Mouse (Mus musculus) midbrain, postnatal 0 days (tissue): ENCODE results near the gene Gpatch2. TPM values are rescaled to one million over a fixed set of nuclear protein-coding genes. Genes with fewer than 3 reads are reported as not detected.

Source experiments
- ATAC-seq: fragments of 200-750 bp; cut with Nextera tagmentation; 2 replicates; pipeline ENCODE4 v1.8.0; 2017; ENCODE audit warnings: moderate number of reproducible peaks, mild to moderate bottlenecking, moderate TSS enrichment, moderate library complexity; ENCODE audit not compliant: low FRiP score
- DNase-seq: peaks from one replicate; pipeline ENCODE4 v3.0.0-alpha.2; 2015; ENCODE audit warnings: low spot score
- H3K27ac ChIP-seq: fragments of 300-500 bp; sonication (generic); 2 replicates; pipeline ENCODE4 v1.5.1; 2014; ENCODE audit warnings: low read depth, mild to moderate bottlenecking, low read length, mixed read lengths
- H3K27me3 ChIP-seq: fragments of 300-500 bp; sonication (generic); 2 replicates; pipeline ENCODE4 v1.6.1; 2014; ENCODE audit warnings: low read length, control low read depth, mixed read lengths; ENCODE audit not compliant: insufficient read depth
- H3K36me3 ChIP-seq: fragments of 300-500 bp; sonication (generic); 2 replicates; pipeline ENCODE4 v1.6.1; 2014; ENCODE audit warnings: low read length, control low read depth, mixed read lengths; ENCODE audit not compliant: insufficient read depth
- H3K4me1 ChIP-seq: fragments of 300-500 bp; sonication (generic); 2 replicates; pipeline ENCODE4 v1.6.1; 2014; ENCODE audit warnings: mild to moderate bottlenecking, control low read depth, antibody characterized with exemption, low read length, mixed read lengths; ENCODE audit not compliant: insufficient read depth
- H3K4me2 ChIP-seq: fragments of 300-500 bp; sonication (generic); 2 replicates; pipeline ENCODE4 v1.6.1; 2014; ENCODE audit warnings: low read depth, mild to moderate bottlenecking, low read length, mixed read lengths; ENCODE audit not compliant: poor library complexity, severe bottlenecking
- H3K4me3 ChIP-seq: fragments of 300-500 bp; sonication (generic); 2 replicates; pipeline ENCODE4 v1.5.1; 2014; ENCODE audit warnings: low read depth, mild to moderate bottlenecking, low read length, moderate library complexity
- H3K9ac ChIP-seq: fragments of 300-500 bp; sonication (generic); replicated peaks from 2 replicates; pipeline ENCODE4 v1.6.1; 2014; ENCODE audit warnings: mild to moderate bottlenecking, low read length, moderate library complexity, mixed read lengths; ENCODE audit not compliant: poor library complexity, severe bottlenecking
- H3K9me3 ChIP-seq: fragments of 300-500 bp; sonication (generic); 2 replicates; pipeline ENCODE4 v1.6.1; 2016; ENCODE audit warnings: low read length, control low read depth
- CTCF ChIP-seq: IDR thresholded peaks from 2 replicates; pipeline ENCODE4 v1.5.1; 2016; ENCODE audit warnings: antibody characterized with exemption, mild to moderate bottlenecking
- WGBS: fragments of 180-500 bp; shearing (Covaris S2); extraction: QIAGEN DNeasy Blood & Tissue Kit; methylation state at CpG from one replicate; pipeline ENCODE4 v1.1.7; 2014; 5-methylcytosine and 5-hydroxymethylcytosine counted together
- polyA plus RNA-seq: library from polyadenylated mRNA; unstranded; fragments of >200 nt; fragmentation: Nextera tagmentation; extraction: Ambion mirVana; gene quantifications from 2 replicates; pipeline ENCODE4 v1.2.1, GENCODE M21; 2015
- total RNA-seq: library from RNA; depleted of rRNA; stranded (reverse); fragments of >200 nt; gene quantifications from 2 replicates; pipeline ENCODE4 v1.2.3, GENCODE M21; 2014

Gene Gpatch2
- total and polyA plus RNA-seq, 2 experiments from 2014 or later: 15.0 to 20.5 TPM

DNA sequence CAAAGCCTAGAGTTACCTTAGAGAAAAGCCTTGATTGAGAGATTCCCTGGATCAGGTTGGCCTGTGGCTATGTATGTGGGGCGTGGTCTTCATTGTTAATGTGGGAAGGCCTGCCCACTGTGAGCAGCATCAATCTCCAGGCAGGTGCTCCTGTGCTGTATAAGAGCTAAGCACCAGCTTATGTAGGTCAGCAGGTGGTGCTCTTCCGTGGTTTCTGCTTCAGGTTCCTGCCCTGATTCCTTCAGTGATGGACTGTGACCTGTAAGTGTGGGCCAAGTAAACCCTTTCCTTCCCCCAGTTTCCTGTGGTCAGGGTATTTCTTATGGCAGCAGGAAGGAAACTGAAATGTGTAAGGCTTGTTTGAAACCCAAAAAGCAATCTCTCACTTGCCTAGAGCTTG lies 151.5 kb downstream of the Gpatch2 start:
- Histone ChIP-seq H3K9me3 (no peaks in the 10 kb centered on the region), H3K4me3 (no peak overlapping the region), H3K27me3 (no peaks in the 10 kb centered on the region), H3K27ac (no peak overlapping the region), H3K9ac (no peak overlapping the region), H3K4me2 (no peak overlapping the region), H3K36me3 (no peaks in the 10 kb centered on the region), H3K4me1 (no peaks in the 10 kb centered on the region)
- ATAC-seq (no peak), DNase-seq (no peak)
- 54% methylated on average over 2 of the region's 2 CpGs for WGBS
- peak; percentile 39 for TF ChIP-seq CTCF

DNA sequence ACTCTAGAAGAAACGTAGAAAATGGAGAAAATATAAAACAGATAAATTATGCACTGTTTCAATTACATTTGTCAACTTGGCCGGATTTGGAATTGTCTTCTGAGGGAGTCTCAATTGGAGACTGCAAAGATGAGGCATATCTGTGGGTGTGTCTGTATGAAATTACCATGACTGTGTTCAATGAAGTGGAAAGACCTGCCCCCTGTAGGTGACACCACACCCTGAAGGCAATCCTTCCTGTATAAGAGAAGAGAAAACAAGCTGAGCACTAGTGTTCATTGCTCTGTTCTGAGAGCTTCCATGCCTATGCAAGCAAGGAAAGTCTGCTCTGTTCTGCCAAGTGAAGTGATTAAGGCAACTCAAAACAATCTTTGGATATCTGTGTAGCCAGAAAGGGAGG lies 153.7 kb downstream of the Gpatch2 start:
- DNase-seq (no peak), ATAC-seq (no peak)
- Histone ChIP-seq H3K9ac (no peak overlapping the region), H3K27me3 (no peaks in the 10 kb centered on the region), H3K4me3 (no peak overlapping the region), H3K4me2 (no peak overlapping the region), H3K27ac (no peak overlapping the region), H3K36me3 (no peaks in the 10 kb centered on the region), H3K9me3 (no peaks in the 10 kb centered on the region), H3K4me1 (no peaks in the 10 kb centered on the region)
- WGBS: 76% methylated on average over 2 of the region's 2 CpGs
- no peak for TF ChIP-seq CTCF

DNA sequence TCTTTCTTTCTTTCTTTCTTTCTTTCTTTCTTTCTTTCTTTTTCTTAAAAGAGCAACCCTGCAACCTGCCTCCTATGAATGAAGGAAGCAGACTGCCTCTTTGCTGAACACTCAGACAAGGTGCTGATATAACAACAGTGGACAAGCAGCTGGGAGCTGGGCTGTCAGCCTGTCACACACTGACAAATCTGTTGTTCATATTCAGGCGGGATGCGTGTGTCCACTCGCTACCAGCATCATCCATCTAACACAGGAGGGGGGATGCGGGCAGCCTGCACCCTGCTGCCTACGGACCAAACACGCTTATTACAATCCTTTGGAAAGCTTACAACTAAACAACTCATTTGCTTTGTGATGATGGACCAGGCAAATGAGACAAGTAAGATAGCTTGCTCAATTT lies 158.2 kb downstream of the Gpatch2 start:
- Histone ChIP-seq H3K27me3 (no peaks in the 10 kb centered on the region), H3K9me3 (no peaks in the 10 kb centered on the region), H3K27ac (no peak overlapping the region), H3K4me2 (no peak overlapping the region), H3K4me3 (no peak overlapping the region), H3K4me1 (no peaks in the 10 kb centered on the region), H3K9ac (no peak overlapping the region), H3K36me3 (no peaks in the 10 kb centered on the region)
- 53% methylated on average over 6 of the region's 6 CpGs for WGBS
- DNase-seq (peak; percentile 52), ATAC-seq (no peak)
- no peak for TF ChIP-seq CTCF

DNA sequence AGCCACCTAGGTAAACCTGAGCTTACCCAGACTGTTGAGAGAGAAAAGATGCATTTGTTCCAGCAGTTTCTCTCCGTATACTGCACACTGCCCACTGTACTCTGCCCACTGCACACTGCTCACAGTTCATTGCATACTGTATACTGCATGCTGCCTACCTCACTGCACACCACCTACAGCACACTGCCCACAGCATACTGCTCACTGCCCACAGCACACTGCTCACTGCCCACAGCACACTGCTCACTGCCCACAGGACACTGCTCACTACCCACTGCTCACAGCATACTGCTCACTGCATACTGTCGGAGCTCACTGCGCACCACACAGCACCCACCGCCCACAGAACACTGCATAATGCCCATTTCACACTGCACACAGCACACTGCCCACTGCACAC lies 159.1 kb downstream of the Gpatch2 start:
- H3K4me1 ChIP-seq: no peaks in the 10 kb centered on the region
- no peaks in the 10 kb centered on the region for H3K9me3 ChIP-seq
- whole genome bisulfite sequencing: 99% methylated on average over 4 of the region's 4 CpGs
- no peaks in the 10 kb centered on the region for H3K27me3 ChIP-seq
- H3K4me2 ChIP-seq: no peak overlapping the region
- ATAC-seq (no peak; the same call in 1 of the 2 replicates), DNase-seq (no peak)
- no peak for TF ChIP-seq CTCF
- no peak overlapping the region for H3K9ac ChIP-seq
- H3K27ac ChIP-seq: no peak overlapping the region
- no peaks in the 10 kb centered on the region for H3K36me3 ChIP-seq
- H3K4me3 ChIP-seq: no peak overlapping the region

DNA sequence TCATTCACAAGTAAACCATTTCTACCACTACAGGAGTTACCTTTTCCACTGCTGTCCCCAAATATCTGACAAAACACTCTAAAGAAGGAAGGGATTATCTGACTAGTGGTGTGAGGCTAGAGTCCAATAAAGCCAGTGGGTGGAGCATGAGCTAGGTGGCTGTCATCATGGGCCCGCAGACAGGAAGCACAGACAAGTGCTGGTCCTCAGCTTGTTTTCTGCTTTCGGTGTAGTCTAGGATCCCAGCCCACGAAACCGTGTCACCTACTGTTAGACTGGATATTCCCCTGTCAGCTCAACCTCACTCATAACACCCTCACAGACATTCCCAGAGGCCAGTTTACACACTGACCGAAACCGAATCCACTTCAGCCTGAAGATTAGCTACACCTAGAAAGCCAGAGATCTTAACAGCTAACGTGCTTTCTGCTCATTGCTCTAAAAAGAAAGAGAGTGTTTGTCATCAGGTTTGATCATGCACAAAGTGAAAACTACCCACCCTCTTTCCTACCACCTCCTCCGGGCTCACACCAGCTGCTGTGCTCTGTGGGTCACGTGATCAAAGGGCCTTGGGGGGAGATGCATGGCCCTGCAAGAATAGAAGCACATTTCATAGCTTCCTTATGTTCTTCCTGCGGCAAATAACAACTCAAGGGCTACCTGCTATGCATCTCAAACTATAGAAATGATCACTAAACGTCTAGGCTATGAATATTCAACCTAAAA lies 161.8 kb downstream of the Gpatch2 start:
- Histone ChIP-seq H3K27me3 (no peaks in the 10 kb centered on the region), H3K4me2 (no peak overlapping the region), H3K4me1 (no peaks in the 10 kb centered on the region), H3K36me3 (no peaks in the 10 kb centered on the region), H3K27ac (no peak overlapping the region), H3K4me3 (no peak overlapping the region), H3K9ac (no peak overlapping the region), H3K9me3 (no peaks in the 10 kb centered on the region)
- DNase-seq (no peak), ATAC-seq (no peak)
- WGBS: 75% methylated on average over 11 of the region's 11 CpGs
- TF ChIP-seq CTCF: no peak

DNA sequence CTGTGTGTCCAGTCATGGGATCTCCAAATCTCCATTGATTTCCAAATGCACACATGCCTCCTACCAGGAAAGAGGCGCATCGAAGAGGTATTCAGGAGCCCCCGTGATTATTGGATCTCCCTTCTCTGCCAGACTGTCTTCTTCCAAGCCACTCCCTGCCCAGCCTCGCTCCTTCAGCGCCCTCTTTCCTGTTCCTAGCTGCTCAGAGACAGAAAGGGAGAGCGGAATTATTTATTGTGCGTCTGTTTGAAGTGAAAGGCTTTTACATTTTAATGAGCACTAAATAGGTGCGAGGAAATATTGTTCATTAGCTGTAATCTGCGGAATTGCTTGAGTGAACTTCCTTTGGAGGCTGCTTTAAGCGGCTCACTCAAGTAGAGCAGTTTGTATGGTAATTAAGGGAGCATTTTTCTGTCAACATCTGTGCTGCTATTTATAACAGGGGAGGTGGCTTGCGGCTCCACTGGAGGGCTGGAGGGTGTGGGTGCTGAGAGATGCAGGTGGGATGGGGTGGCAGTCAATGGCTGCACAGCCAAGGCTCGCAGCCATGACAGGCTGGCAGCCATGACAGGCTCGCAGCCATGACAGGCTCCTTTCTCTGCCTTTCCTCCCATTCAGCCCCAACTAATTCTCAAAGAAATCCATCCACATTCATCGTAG lies 162.7 kb downstream of the Gpatch2 start:
- no peaks in the 10 kb centered on the region for H3K9me3 ChIP-seq
- peak overlapping the region; percentile 38; the same call in 1 of the 2 replicates for H3K27ac ChIP-seq
- no peak for TF ChIP-seq CTCF
- DNase-seq (peak; percentile 21), ATAC-seq (peak; percentile 47; the same call in 1 of the 2 replicates)
- H3K4me1 ChIP-seq: no peaks in the 10 kb centered on the region
- no peak overlapping the region for H3K4me2 ChIP-seq
- no peaks in the 10 kb centered on the region for H3K36me3 ChIP-seq
- no peak overlapping the region for H3K4me3 ChIP-seq
- WGBS: 42% methylated on average over 14 of the region's 14 CpGs
- H3K27me3 ChIP-seq: no peaks in the 10 kb centered on the region
- H3K9ac ChIP-seq: no peak overlapping the region
